Mouse (Mus musculus): Measurements from ENCODE around the gene Hmgn2. TPM values are rescaled to one million over a fixed set of nuclear protein-coding genes. Genes with fewer than 3 reads are reported as not detected.

Hmgn2 gene
- 1,639 and 1,753 TPM in 2 replicates for polyA plus RNA-seq (2015; fragmentation: Nextera tagmentation; extraction: Ambion mirVana)

- Histone ChIP-seq H3K4me1 (ENCODE audit: control insufficient read depth, insufficient read depth, low read length) (peaks cover 21% of the 10 kb centered on the region), H3K4me2 (ENCODE audit: low read depth, low read length) (peak within 1 kb of the TSS; percentile 95), H3K4me3 (replicated peaks; ENCODE audit: low read length) (peak within 1 kb of the TSS; percentile 74), H3K27me3 (ENCODE audit: control insufficient read depth, insufficient read depth, low read length) (no peaks in the 10 kb centered on the region), H3K36me3 (ENCODE audit: control insufficient read depth, insufficient read depth, low read length) (peaks cover 6% of the 10 kb centered on the region), H3K9ac (ENCODE audit: low read length) (peak within 1 kb of the TSS; percentile 99), H3K9me3 (replicated peaks; ENCODE audit: control insufficient read depth, low read length) (no peaks in the 10 kb centered on the region), H3K27ac (ENCODE audit: low read length) (peak within 1 kb of the TSS; percentile 99)
- ATAC-seq (ENCODE audit: insufficient read depth, low FRiP score) = peak; percentile 61
- under 1% methylated on average over 42 of the region's 42 CpGs for WGBS
Observed at GRCm38 (mm10) chr4:133968150-133968921, at the start of gene Hmgn2. Gene Hmgn2, minus strand, starts transcription at chr4:133968650.

GRCm38 (mm10) chr4:134017201-134017865 lies 48.9 kb upstream of the Hmgn2 start:
- H3K27me3 ChIP-seq (ENCODE audit: control insufficient read depth, insufficient read depth, low read length) = peaks cover 46% of the 10 kb centered on the region

GRCm38 (mm10) chr4:134016767-134017166 lies 48.3 kb upstream of the Hmgn2 start:
- no peak for ATAC-seq (ENCODE audit: insufficient read depth, low FRiP score)
- H3K9ac ChIP-seq (ENCODE audit: low read length) = no peak overlapping the region
- no peaks in the 10 kb centered on the region for H3K36me3 ChIP-seq (ENCODE audit: control insufficient read depth, insufficient read depth, low read length)
- H3K4me1 ChIP-seq (ENCODE audit: control insufficient read depth, insufficient read depth, low read length) = peaks cover 14% of the 10 kb centered on the region
- H3K9me3 ChIP-seq (replicated peaks; ENCODE audit: control insufficient read depth, low read length) = no peaks in the 10 kb centered on the region
- 3% methylated on average over 8 of the region's 8 CpGs for WGBS
- no peak overlapping the region for H3K4me2 ChIP-seq (ENCODE audit: low read depth, low read length)
- no peak overlapping the region for H3K27ac ChIP-seq (ENCODE audit: low read length)
- no peak overlapping the region for H3K4me3 ChIP-seq (replicated peaks; ENCODE audit: low read length)
- peaks cover 46% of the 10 kb centered on the region for H3K27me3 ChIP-seq (ENCODE audit: control insufficient read depth, insufficient read depth, low read length)

More at GRCm38 (mm10) chr4:134017201-134017865, 48.9 kb upstream of the Hmgn2 start:
- H3K4me1 ChIP-seq (ENCODE audit: control insufficient read depth, insufficient read depth, low read length) = peaks cover 12% of the 10 kb centered on the region
- 6% methylated on average over 21 of the region's 21 CpGs for WGBS
- no peak for ATAC-seq (ENCODE audit: insufficient read depth, low FRiP score)
- no peak overlapping the region for H3K9ac ChIP-seq (ENCODE audit: low read length)
- H3K4me3 ChIP-seq (replicated peaks; ENCODE audit: low read length) = no peak overlapping the region
- H3K4me2 ChIP-seq (ENCODE audit: low read depth, low read length) = peak overlapping the region; percentile 40; the same call in 1 of the 2 replicates
- H3K9me3 ChIP-seq (replicated peaks; ENCODE audit: control insufficient read depth, low read length) = no peaks in the 10 kb centered on the region
- no peaks in the 10 kb centered on the region for H3K36me3 ChIP-seq (ENCODE audit: control insufficient read depth, insufficient read depth, low read length)
- no peak overlapping the region for H3K27ac ChIP-seq (ENCODE audit: low read length)

- Histone ChIP-seq H3K9me3 (replicated peaks; ENCODE audit: control insufficient read depth, low read length) (no peaks in the 10 kb centered on the region), H3K4me1 (ENCODE audit: control insufficient read depth, insufficient read depth, low read length) (peaks cover 14% of the 10 kb centered on the region), H3K4me3 (replicated peaks; ENCODE audit: low read length) (no peak overlapping the region), H3K27me3 (ENCODE audit: control insufficient read depth, insufficient read depth, low read length) (peaks cover 46% of the 10 kb centered on the region), H3K36me3 (ENCODE audit: control insufficient read depth, insufficient read depth, low read length) (no peaks in the 10 kb centered on the region), H3K9ac (ENCODE audit: low read length) (no peak overlapping the region), H3K27ac (ENCODE audit: low read length) (no peak overlapping the region), H3K4me2 (ENCODE audit: low read depth, low read length) (no peak overlapping the region)
- WGBS = 21% methylated on average over 7 of the region's 7 CpGs
- no peak for ATAC-seq (ENCODE audit: insufficient read depth, low FRiP score)
Observed at GRCm38 (mm10) chr4:134016208-134016607, 47.8 kb upstream of the Hmgn2 start.

GRCm38 (mm10) chr4:134012858-134013528 lies 44.5 kb upstream of the Hmgn2 start:
- 52% methylated on average over 12 of the region's 12 CpGs for WGBS
- no peak for ATAC-seq (ENCODE audit: insufficient read depth, low FRiP score)

GRCm38 (mm10) chr4:134011450-134012414 lies 43.3 kb upstream of the Hmgn2 start:
- H3K27me3 ChIP-seq (ENCODE audit: control insufficient read depth, insufficient read depth, low read length) = peaks cover 9% of the 10 kb centered on the region; the same call in 1 of the 2 replicates
- no peak overlapping the region for H3K27ac ChIP-seq (ENCODE audit: low read length)
- H3K9ac ChIP-seq (ENCODE audit: low read length) = no peak overlapping the region
- no peak overlapping the region for H3K4me3 ChIP-seq (replicated peaks; ENCODE audit: low read length)
- ATAC-seq (ENCODE audit: insufficient read depth, low FRiP score) = no peak
- peaks cover 4% of the 10 kb centered on the region; the same call in 1 of the 2 replicates for H3K4me1 ChIP-seq (ENCODE audit: control insufficient read depth, insufficient read depth, low read length)
- no peaks in the 10 kb centered on the region for H3K36me3 ChIP-seq (ENCODE audit: control insufficient read depth, insufficient read depth, low read length)
- no peak overlapping the region for H3K4me2 ChIP-seq (ENCODE audit: low read depth, low read length)
- 11% methylated on average over 16 of the region's 16 CpGs for WGBS
- no peaks in the 10 kb centered on the region for H3K9me3 ChIP-seq (replicated peaks; ENCODE audit: control insufficient read depth, low read length)

More at GRCm38 (mm10) chr4:134012858-134013528, 44.5 kb upstream of the Hmgn2 start:
- H3K36me3 ChIP-seq (ENCODE audit: control insufficient read depth, insufficient read depth, low read length) = no peaks in the 10 kb centered on the region
- H3K9ac ChIP-seq (ENCODE audit: low read length) = no peak overlapping the region
- peaks cover 13% of the 10 kb centered on the region for H3K4me1 ChIP-seq (ENCODE audit: control insufficient read depth, insufficient read depth, low read length)
- H3K4me3 ChIP-seq (replicated peaks; ENCODE audit: low read length) = no peak overlapping the region
- no peak overlapping the region for H3K27ac ChIP-seq (ENCODE audit: low read length)
- no peaks in the 10 kb centered on the region for H3K9me3 ChIP-seq (replicated peaks; ENCODE audit: control insufficient read depth, low read length)
- peaks cover 21% of the 10 kb centered on the region for H3K27me3 ChIP-seq (ENCODE audit: control insufficient read depth, insufficient read depth, low read length)
- no peak overlapping the region for H3K4me2 ChIP-seq (ENCODE audit: low read depth, low read length)

- 48% methylated on average over 6 of the region's 6 CpGs for WGBS
- Histone ChIP-seq H3K36me3 (ENCODE audit: control insufficient read depth, insufficient read depth, low read length) (no peaks in the 10 kb centered on the region), H3K9me3 (replicated peaks; ENCODE audit: control insufficient read depth, low read length) (no peaks in the 10 kb centered on the region), H3K4me2 (ENCODE audit: low read depth, low read length) (no peak overlapping the region), H3K27ac (ENCODE audit: low read length) (peak overlapping the region; percentile 75), H3K4me3 (replicated peaks; ENCODE audit: low read length) (no peak overlapping the region), H3K27me3 (ENCODE audit: control insufficient read depth, insufficient read depth, low read length) (no peaks in the 10 kb centered on the region), H3K4me1 (ENCODE audit: control insufficient read depth, insufficient read depth, low read length) (0 out of 2 replicates have a peak, but pooled peaks cover 3% of the 10 kb centered on the region), H3K9ac (ENCODE audit: low read length) (no peak overlapping the region)
- ATAC-seq (ENCODE audit: insufficient read depth, low FRiP score) = peak; percentile 63; the same call in 1 of the 2 replicates
Observed at GRCm38 (mm10) chr4:134009709-134010108, 41.3 kb upstream of the Hmgn2 start.

- no peak for ATAC-seq (ENCODE audit: insufficient read depth, low FRiP score)
- Histone ChIP-seq H3K36me3 (ENCODE audit: control insufficient read depth, insufficient read depth, low read length) (no peaks in the 10 kb centered on the region), H3K27me3 (ENCODE audit: control insufficient read depth, insufficient read depth, low read length) (no peaks in the 10 kb centered on the region), H3K27ac (ENCODE audit: low read length) (no peak overlapping the region), H3K4me2 (ENCODE audit: low read depth, low read length) (no peak overlapping the region), H3K4me1 (ENCODE audit: control insufficient read depth, insufficient read depth, low read length) (no peaks in the 10 kb centered on the region), H3K4me3 (replicated peaks; ENCODE audit: low read length) (no peak overlapping the region), H3K9me3 (replicated peaks; ENCODE audit: control insufficient read depth, low read length) (no peaks in the 10 kb centered on the region), H3K9ac (ENCODE audit: low read length) (no peak overlapping the region)
- WGBS = 72% methylated on average over 3 of the region's 3 CpGs
Observed at GRCm38 (mm10) chr4:134006845-134007244, 38.4 kb upstream of the Hmgn2 start.

All from stomach, embryonic 16.5 days (tissue).